Mouse (Mus musculus): ENCODE measurements at regions not wholly inside any gene's neighbourhood (a gene's known extent, or its start where the extent isn't known, plus 50 kb on each side); places are given as distances from the start of the nearest gene placed in this dataset.
"Not testable (repeated sequence)": the region's sequence is repeated elsewhere in the genome, so short reads cannot be mapped to it uniquely, and the experiment has no call there.

DNA sequence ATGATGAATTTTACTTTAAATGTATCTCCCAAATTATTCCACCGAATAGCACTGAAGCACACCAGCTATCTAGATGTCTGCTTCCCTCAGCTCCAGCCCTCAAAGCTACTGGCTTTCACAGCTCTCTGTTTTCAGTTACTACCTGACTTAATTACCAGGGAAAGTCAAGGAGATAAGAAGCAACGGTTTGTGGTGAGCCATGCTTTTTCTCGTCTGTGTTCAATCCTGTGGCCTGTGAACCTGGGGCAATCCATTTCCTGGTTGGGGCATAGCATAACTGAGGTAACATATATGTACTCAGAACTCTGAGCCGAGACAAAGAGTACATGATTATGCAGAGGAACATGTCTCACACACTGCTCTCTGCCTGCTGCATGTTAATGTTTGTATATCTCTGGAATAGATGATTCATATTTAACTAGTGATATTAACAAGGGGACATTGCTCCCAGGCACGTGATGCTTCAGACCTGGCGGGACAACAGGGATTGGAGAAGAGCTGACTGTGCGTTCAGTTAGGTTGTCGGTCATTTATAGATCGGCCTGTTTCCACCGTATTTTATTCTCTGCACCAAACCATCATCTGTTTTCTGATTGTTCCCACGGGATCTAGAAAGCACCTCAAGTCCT is 453.3 kb downstream of the Dad1 start:
- no peak for DNase-seq (ENCODE audit: low spot score)

DNA sequence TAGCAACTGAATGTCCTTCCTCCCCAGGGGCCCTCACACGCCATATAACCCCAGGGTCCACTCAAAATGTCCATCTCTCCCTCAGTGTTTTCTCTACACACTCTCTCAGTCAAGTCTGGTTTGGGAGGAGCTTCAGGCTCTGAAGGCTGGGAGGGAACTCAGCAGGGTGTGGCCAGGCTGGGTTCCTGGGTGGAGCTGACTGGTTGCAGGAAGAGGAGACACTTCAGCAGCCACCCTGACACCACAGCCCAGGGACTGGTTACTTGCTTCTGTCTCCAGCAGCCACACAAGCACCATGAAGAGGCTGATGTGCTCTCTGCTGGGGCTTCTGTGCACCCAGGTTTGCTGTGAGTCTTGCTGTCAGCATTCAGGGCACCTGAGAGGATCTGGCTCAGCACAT is 458.7 kb downstream of the Dad1 start:
- not testable (repeated sequence) for DNase-seq (ENCODE audit: low spot score)

GRCm38 (mm10) chr14:53794527-53794926 is 459.4 kb downstream of the Dad1 start:
- no peak for DNase-seq (ENCODE audit: low spot score)

DNA sequence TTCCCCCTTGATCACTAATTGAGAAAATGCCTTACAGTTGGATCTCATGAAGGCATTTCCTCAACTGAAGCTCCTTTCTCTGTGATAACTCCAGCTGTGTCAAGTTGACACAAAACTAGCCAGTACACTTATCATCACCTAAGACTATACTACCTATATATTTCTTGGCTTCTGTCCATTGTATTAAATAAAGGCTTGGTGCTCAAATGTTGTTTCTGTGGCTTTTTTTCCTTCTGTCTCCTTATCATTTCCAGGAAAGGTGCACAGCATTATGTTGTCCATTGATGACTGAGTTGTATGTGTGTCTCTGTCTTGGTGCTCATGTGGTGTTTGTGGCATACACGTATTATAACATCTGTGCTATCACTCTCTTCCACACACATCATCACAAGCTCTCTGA is 461.5 kb downstream of the Dad1 start:
- DNase-seq (ENCODE audit: low spot score) = not testable (repeated sequence)

GRCm38 (mm10) chr14:53785547-53785946 is 468.4 kb downstream of the Dad1 start:
- DNase-seq (ENCODE audit: low spot score) = not testable (repeated sequence)

GRCm38 (mm10) chr14:53777375-53777774 is 476.5 kb downstream of the Dad1 start:
- DNase-seq (ENCODE audit: low spot score) = no peak

DNA sequence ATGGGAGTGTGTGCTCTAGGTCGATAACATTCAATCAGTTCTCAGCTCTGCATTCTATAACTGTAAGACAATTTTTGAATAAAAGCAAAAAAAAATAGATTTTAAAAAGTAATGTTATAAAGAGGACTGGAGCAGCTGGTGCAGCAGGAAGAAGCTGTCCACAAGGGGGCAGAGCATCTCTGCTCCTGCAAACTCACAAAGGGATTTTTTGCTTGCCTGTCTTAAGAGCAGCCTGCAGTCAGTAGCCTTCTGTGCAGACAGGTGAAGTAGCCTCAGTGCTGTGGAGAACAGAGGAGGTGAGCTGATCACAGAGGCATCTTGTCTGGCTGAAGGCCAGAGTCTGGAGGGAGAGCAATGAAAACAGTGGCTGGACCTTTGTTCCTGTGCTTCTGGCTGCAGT is 477.2 kb downstream of the Dad1 start:
- DNase-seq (ENCODE audit: low spot score) = not testable (repeated sequence)

- DNase-seq (ENCODE audit: low spot score) = not testable (repeated sequence)
These were observed 487.4 kb downstream of the Dad1 start for GRCm38 (mm10) chr14:53766501-53766900.

GRCm38 (mm10) chr14:53765918-53766317 is 488.0 kb downstream of the Dad1 start:
- not testable (repeated sequence) for DNase-seq (ENCODE audit: low spot score)

DNA sequence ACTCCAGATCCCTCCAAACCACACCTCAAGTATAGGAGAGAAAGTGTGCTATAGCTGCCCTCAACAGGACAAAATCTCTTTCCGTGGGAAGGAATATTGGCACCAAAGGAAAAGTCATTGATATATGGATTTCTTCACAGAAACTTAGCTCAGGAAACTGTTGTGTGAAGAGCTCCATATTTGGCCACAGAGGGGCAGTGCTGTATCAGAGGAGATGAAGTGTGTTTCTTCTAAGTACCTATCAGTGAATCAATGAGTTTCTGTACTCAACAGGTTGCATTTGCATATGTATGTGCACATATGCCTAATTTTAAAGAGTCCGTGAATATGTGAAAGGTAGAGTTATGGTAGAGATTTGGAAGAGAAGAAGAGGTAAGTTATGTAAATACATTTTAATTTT is 493.3 kb downstream of the Dad1 start:
- not testable (repeated sequence) for DNase-seq (ENCODE audit: low spot score)

DNA sequence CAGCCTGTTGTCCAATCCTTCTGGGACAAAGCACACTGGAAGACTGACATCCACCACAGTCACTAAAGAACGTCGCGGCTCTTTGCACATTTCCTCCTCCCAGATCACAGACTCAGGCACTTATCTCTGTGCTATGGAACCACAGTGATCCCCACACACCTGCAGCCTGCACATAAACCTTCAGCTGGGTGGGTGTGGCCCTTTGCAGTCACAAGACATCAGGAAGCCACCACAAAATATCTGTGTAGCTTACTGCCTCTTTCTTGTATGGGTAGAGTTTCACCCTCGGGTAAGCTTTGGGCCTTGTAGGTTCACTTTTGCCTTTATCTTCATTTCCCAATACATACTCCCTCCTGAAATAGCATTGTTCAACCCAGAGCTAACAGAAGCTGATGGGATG is 496.1 kb downstream of the Dad1 start:
- not testable (repeated sequence) for DNase-seq (ENCODE audit: low spot score)

DNA sequence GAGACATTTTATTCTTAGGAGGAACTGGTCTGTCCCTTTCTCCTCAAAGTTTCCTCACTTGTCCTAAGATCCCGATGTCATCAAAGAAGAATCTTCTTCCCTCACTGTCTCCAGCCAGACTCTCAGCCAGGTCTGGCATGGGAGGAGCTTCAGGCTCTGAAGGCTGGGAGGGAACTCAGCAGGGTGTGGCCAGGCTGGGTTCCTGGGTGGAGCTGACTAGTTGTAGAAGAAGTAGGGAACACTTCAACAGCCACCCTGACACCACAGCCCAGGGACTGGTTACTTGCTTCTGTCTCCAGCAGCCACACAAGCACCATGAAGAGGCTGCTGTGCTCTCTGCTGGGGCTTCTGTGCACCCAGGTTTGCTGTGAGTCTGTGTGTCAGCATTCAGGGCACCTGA is 496.8 kb downstream of the Dad1 start:
- not testable (repeated sequence) for DNase-seq (ENCODE audit: low spot score)

DNA sequence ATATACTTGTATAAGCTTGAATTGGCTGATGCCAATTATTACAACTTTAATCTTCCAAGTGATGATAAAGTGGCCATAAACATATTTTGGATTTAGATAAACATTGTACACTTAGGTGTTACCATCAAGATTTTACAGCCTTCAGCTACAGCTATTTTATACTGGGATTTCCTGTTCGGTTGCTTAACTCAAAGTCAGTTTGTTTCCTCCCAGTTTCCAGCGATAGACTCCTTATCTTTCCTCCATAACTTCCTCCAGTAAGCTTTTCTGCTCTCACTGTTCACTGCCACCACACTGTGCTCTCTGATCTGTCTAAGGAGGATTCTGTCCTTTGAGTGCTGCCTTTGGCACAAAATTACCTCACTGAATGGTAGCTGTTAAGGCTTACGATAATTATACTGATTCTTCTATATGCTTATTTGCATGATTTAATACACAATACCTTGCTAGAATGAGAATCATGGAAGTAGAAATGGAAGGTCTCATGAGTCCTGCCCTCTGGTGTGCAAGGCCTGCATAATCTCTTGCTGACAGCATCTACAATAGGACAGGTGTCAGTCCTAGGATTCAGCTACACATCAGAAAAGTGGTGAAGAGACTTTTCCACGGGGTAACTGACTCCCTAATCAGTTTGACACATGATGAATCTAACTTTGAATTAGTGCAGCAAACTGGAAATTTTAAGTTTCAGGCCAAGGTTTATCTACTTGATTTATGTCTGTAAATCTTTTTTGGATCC is 503.0 kb downstream of the Dad1 start:
- no peak for DNase-seq (ENCODE audit: low spot score)

DNA sequence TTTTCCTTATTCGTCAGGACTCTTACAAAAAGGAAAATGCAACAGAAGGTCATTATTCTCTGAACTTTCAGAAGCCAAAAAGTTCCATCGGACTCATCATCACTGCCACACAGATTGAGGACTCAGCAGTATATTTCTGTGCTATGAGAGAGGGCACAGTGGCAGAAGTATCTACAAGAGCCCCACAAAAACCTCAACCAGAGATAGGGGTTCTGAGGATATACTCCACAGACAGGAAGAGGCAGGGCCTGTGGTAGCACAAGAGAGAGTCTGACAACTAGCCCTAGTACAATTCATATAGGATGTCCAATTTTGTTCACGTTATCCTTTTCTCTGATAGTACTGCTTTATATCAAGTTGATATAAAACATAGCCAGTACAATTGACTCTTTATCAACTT is 510.4 kb downstream of the Dad1 start:
- not testable (repeated sequence) for DNase-seq (ENCODE audit: low spot score)

GRCm38 (mm10) chr14:53742864-53743263 is 511.0 kb downstream of the Dad1 start:
- not testable (repeated sequence) for DNase-seq (ENCODE audit: low spot score)

DNA sequence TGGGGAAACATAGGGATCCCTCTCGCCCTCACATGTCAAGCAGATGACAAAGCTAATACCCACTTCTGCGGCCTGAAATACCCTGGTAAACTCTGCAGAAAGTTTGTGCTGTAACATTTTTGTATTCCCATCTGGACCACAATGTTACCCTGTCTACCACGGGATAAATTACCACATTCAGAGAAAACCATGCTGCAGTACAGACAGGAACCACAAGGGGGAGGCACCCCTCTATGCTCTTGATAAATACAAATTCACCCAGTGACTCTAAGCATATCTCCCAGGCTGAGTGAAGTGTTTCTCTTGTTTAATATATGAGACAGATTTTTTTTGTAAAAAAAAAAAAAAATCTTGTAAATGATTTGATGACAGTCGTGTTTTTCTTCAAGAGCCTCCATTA is 512.7 kb downstream of the Dad1 start:
- not testable (repeated sequence) for DNase-seq (ENCODE audit: low spot score)

- not testable (repeated sequence) for DNase-seq (ENCODE audit: low spot score)
These were observed 515.9 kb downstream of the Dad1 start for GRCm38 (mm10) chr14:53737962-53738361.

- DNase-seq (ENCODE audit: low spot score) = not testable (repeated sequence)
These were observed 517.6 kb downstream of the Dad1 start for GRCm38 (mm10) chr14:53736274-53736673.

- DNase-seq (ENCODE audit: low spot score) = not testable (repeated sequence)
These were observed 522.3 kb downstream of the Dad1 start for GRCm38 (mm10) chr14:53731600-53731999.

- DNase-seq (ENCODE audit: low spot score) = not testable (repeated sequence)
These were observed 524.0 kb downstream of the Dad1 start for GRCm38 (mm10) chr14:53729877-53730276.

DNA sequence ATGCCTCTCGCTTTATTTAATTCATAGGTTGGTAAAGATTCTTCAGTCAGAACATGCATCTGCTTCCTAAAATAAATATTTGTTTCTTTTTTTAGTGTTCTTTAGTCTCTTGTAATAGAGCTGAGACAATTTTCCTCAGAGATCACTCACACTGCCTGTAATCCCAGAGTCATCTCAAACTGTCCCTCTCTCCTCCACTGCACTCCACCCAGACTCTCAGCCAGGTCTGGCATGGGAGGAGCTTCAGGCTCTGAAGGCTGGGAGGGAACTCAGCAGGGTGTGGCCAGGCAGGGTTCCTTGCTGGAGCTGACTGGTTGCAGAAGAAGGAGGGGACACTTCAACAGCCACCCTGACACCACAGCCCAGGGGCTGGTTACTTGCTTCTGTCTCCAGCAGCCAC is 524.8 kb downstream of the Dad1 start:
- DNase-seq (ENCODE audit: low spot score) = not testable (repeated sequence)

GRCm38 (mm10) chr14:53726914-53727313 is 527.0 kb downstream of the Dad1 start:
- DNase-seq (ENCODE audit: low spot score) = not testable (repeated sequence)

GRCm38 (mm10) chr14:53723611-53724010 is 530.3 kb downstream of the Dad1 start:
- not testable (repeated sequence) for DNase-seq (ENCODE audit: low spot score)

Data from urinary bladder, adult 2 months (tissue).